Mouse (Mus musculus): ENCODE results near the gene Dpm3.
"Not testable (repeated sequence)": the region's sequence is repeated elsewhere in the genome, so short reads cannot be mapped to it uniquely, and the experiment has no call there.

The Dpm3 gene

DNA sequence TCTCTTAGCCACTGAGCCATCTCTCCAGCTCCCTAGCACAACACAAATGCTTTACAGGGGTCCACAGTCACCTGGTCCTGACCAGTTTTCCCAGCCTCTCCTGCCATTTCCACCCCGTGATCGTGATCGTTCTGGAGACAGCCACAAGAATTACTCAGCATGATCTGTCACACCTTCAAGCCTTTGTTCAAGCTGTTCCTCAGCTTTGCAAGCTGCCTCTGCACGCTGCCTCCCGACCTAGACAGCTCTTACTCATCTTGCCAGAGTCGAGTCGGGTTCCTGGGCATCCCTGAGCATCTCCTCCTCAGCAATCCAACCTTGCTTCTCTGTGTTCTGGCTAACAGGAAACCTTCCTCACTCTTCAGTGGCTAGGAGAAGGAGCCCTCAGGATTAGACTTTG, at the start of gene Dpm3:
Gene Dpm3, plus strand, starts transcription at position 283 of the 400 bp plus-strand sequence.
- DNase-seq (ENCODE audit: inconsistent age in 2 of 2, low spot score in 1 of 2), result no peak

DNA sequence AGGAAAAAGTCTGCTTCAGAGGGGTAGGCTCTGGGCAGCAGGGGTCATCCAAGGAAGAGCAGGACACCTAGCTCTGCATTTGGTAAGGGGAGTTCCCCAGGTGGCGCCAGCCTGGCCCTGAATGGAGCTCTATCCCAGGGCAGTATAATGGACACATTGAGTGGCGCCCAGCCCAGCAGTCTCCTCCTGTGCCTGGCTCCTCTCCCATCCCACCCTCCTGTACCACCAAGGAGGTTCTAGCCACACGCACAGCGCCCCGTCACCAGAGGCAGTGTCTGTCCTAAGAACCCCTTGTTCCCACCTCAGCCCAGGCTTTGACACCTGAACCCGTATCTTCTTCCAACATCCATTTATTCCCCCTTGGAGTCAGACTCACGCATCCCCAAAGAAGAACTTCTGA, 49.4 kb upstream of the Dpm3 start:
- no peak for DNase-seq (ENCODE audit: inconsistent age in 2 of 2, low spot score in 1 of 2)

DNA sequence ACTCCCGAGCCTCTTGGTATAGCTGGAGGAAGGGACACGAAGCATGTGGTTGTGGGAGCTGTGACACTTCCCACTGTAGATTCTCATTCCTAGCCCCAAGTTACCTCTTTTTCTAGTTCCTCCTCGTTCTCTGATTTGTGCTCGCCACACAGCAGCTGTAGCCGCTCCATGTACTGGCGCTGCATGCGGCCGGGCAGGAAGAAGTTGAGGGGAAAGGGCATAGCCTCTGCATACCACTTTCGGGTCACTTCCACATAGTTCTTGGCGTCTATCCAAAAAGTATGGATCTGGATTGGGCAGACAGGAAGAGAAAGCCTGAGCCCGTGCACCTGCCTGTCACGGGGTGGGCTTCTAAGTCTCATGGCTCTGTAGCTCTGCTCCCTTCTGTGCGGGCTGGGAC, 49.0 kb upstream of the Dpm3 start:
- no peak for DNase-seq (ENCODE audit: inconsistent age in 2 of 2, low spot score in 1 of 2)

DNA sequence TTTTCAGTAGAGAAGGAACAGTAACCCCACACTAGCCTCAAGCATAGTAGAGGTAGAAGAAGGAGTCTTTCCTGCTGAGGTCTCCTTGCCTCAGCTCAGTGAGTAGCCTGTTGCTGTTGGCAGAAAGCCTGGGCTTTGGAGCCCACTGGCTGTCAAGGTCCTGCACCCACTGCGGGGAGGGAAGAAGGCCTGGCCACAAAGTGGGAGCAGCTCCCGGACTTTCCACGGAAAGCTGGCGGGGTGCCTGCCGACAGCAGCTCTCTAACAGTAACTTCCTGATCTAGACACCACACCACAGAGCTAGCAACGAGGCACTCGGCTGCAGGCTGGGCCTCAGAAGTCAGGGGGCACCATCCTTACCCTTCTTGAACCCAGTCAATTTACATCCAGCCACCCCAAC, 48.4 kb upstream of the Dpm3 start:
- DNase-seq (ENCODE audit: inconsistent age in 2 of 2, low spot score in 1 of 2), result no peak

DNA sequence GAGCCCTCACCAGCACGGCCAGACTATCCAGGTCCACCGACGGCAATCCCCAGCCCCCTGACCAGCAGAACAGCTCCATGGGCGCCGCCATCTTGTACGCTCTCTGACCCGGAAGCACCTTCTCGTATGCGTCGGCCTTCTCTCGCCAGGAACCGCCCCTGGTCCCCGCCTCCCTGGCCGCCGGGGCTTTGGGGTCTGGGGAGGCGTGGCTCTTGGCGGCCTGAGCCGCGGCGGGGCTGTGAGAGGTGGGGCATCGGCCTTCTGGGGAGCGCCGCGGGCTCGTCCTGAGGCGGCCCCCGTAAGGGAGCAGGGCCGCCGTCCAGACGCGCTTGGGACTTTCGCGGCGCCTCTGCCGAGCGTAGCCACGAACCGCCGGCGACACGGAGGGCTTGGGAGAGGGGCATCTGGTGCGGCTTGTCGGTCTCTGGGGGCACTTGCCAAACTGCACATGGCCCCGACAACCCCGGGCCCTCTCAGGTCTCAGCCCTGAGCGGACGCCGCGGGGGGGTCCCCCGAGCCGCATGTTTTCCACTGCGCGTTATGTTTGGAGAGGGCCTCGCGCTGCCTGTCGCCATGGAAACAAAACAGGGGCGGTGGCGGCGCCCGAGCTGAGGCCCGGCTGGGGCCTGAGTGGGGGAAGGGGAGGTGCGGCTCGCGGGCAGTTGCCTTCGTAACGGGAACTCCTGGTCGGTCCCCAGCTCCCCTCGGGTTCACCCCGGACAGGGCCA, 45.2 kb upstream of the Dpm3 start:
- DNase-seq (ENCODE audit: inconsistent age in 2 of 2, low spot score in 1 of 2), result peak; percentile 94 to 97

DNA sequence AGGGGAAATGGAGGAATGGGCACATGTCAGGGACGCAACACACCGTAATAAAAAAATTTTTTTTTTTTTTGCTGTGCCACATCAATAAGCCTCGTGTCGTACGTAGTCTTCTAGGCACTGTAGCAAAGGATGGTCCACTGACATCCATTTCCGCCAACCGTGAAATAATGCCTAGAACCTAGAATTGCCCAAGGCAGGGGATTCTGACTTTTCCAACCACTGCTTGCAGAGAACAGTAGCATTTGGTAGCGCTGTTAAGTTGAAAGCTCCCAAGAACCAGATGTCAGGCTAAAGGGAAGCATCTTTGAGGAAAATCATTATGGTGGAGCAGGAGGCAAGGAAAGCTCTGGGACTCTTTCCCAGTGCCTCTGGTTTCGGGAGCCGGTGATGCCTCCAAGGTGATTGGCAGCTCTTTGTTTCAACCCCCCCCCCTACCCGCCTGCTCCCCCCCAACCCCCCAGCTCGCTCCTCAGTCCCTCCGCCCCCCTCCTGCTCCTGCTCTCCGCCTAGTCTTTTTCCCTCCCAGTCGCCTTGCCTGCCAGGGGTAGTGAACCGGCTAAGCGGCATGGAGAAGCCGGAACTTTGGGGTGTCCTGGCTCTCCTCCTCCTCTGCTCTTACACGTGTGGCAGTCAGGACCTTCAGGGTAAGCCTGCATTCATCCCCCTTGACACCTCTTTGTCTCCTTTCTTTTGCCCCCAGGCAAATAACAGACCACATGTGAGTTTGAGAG, 44.3 kb upstream of the Dpm3 start, which contains the start of gene Thbs3:
Gene Thbs3, plus strand, starts transcription at position 500 of the 731 bp plus-strand sequence.
- no peak for DNase-seq (ENCODE audit: inconsistent age in 2 of 2, low spot score in 1 of 2)

DNA sequence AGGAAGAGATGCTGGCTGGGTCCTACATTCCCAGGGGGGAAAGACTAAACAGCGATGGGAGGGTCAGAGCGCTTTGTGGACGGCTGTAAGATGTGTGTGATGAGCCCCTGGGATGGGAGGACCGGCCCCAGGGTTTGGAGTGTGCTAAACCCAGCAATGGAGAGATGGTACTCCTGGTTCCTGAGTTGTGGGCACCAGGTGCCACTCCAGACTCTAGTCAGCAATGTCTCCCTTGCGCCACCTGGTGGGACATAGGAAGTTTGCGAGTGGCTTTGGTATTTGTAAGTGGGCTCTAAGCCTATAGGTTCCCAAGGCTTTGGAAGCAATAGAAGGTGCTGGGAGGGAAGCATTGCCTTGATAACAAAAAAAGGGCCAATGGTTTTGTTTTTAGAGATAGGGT, 43.3 kb upstream of the Dpm3 start:
- DNase-seq (ENCODE audit: inconsistent age in 2 of 2, low spot score in 1 of 2), result peak; percentile 77 to 93

DNA sequence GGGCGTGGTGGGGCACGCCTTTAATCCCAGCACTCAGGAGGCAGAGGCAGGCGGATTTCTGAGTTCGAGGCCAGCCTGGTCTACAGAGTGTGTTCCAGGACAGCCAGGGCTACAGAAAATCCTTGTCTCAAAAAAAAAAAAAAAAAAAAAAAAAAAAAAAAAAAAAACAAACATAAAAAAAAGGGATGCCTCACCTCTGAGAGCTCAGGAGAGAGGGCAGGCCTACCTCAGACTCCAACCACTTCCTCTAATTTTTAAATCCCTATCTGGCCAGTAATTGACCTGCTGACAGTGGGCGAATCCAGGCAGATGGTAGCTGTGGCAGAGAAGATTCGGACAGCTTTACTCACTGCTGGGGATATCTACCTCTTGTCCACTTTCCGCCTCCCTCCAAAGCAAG, 42.8 kb upstream of the Dpm3 start:
- not testable (repeated sequence) for DNase-seq (ENCODE audit: inconsistent age in 2 of 2, low spot score in 1 of 2)

DNA sequence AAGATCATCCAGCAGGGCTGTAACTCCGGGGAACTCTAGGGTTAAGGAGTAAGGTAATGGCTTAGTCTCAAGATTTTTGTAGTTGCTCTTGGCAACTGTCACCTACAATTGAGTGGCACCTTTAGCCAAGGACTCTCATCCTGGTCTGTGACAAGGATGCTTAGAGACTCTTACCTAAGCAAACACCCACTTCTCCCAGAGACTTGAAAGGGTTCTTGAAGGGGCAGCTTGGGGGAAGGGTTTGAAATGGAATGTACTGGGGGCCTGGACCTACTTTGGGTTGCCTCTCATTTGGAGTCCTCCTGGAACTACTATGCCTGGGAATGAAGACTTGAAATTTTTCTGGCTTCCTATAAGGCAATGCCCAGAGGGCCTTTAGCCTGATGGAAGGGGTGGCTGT, 40.9 kb upstream of the Dpm3 start:
- DNase-seq (ENCODE audit: inconsistent age in 2 of 2, low spot score in 1 of 2), result no peak

DNA sequence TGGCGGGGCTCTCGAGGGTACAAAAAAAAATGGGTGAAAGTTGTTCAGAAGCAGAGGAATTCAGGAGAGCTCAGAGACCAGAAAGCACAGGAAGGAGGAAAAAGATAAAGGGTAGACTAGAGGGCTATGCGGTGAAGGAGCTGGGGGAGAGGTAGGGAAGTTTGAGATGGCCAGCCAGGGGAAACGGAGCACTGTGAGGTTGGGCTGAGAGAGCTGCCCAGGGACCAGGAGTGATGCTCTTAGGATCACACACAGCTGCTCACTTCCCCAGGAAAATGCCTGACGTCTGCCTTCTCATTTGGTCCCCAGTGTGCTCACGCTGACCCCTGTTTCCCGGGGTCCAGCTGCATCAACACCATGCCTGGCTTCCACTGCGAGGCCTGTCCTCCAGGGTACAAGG, 39.6 kb upstream of the Dpm3 start:
- DNase-seq (ENCODE audit: inconsistent age in 2 of 2, low spot score in 1 of 2), result no peak

DNA sequence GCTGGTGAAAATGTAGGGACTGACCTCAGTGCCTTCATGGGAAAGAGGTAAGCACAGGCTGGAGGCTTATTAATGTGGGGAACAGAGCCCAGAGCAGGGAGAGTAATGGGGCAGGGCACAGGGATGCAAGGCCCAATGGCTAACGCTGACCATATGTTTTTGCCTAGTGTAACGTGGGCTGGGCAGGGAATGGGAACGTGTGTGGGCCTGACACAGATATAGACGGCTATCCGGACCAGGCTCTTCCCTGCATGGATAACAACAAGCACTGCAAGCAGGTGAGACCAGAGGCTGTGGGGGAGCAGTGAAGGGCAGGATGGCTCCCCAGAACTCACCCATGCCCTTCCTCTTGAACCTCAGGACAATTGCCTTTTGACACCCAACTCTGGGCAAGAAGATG, 38.0 kb upstream of the Dpm3 start:
- DNase-seq (ENCODE audit: inconsistent age in 2 of 2, low spot score in 1 of 2), result no peak

DNA sequence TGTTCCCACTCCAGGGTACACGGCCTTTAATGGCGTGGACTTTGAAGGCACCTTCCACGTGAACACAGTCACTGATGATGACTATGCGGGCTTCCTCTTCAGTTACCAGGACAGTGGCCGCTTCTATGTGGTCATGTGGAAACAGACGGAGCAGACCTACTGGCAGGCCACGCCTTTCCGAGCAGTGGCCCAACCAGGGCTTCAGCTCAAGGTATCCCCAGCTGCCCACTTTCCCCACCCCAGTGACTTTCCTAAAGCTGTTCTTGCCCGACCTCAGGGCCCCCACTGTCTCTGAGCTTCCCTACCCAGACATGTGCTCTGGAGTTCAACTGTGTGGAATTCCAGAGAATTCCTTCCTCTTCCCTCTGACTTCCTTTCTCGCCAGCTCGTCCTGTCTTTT, 34.4 kb upstream of the Dpm3 start:
- DNase-seq (ENCODE audit: inconsistent age in 2 of 2, low spot score in 1 of 2), result no peak

DNA sequence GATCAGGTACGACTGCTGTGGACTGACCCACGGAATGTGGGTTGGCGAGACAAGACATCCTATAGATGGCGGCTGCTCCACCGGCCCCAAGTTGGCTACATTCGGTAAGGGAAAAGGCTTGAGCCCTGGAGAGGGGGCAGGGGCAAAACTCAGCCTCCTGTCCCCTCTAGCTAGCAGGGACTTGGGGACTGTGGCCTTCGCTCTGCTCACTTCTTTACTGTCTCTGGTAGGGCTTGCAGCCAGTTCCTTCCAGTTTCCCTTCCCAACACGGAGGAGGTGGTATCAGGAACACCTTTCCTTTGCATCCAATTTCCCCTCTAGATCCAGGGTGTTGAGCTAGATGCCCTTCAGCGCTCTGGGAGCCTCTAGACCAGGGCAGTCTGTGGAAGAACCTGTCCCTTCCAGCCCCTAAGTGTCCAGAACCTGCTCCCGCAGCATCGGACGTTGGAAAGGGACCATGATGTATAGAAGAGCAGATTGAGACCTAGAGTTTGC, 33.8 kb upstream of the Dpm3 start:
- no peak for DNase-seq (ENCODE audit: inconsistent age in 2 of 2, low spot score in 1 of 2)

DNA sequence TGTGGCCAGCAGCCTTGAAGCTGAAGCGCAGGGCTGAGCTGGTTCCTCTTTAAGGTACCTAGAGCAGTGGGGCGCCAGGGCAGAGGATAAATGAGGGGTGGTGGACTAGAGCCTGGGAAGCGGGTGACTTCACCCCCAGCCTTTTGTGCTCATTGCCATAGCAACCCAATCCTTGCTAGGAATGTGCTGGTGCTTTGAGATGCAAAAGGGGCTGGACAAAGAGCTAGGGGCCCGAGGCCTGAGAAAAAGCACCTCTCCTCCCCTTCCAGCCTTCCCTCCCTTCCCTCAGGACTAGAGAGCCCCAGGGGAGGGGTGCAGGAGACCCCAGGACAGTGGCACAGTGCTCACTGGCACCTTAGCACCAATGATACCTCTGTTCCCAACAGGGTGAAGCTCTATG, 33.2 kb upstream of the Dpm3 start:
- DNase-seq (ENCODE audit: inconsistent age in 2 of 2, low spot score in 1 of 2), result no peak

DNA sequence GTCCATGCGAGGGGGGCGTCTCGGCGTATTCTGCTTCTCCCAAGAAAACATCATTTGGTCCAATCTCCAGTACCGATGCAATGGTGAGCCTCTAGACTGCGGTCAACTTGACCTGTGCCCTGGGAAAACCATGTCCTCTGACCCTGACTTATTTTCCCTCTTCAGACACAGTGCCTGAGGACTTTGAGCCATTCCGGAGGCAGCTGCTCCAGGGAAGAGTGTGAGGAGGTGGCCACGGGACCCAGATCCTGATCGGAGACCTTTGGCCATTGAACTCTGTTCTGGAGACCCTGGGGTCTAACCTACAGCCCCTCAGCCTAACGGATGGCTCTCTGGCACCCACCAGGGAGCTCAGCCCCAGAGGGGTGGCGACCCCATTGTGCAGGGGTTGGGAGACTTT, 32.8 kb upstream of the Dpm3 start:
- DNase-seq (ENCODE audit: inconsistent age in 2 of 2, low spot score in 1 of 2), result no peak

DNA sequence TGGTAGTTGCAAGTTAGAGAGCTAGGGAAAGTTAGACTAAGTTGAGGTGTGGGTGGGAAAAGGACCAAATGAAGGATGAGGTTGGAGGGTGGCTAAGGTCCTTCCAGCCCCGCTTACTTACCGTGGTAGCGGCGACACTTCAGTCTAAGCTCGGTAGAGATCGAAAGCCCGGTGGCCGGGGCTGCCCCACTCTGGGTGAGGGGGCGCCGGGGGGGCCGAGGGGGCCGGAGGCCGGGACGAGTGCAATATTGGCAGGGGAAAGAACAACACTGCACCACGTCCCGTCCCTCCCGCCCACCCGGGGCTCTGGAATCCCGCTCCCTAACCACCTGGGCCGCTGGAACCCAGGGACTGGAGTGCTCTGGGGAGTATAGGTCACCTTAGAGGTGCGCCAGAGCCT, 32.3 kb upstream of the Dpm3 start, which contains the start of gene Mtx1:
Gene Mtx1, minus strand, starts transcription at position 189 of the 400 bp plus-strand sequence.
- peak in 1 of 2 experiments; percentile 40 for DNase-seq (ENCODE audit: inconsistent age in 2 of 2, low spot score in 1 of 2)

DNA sequence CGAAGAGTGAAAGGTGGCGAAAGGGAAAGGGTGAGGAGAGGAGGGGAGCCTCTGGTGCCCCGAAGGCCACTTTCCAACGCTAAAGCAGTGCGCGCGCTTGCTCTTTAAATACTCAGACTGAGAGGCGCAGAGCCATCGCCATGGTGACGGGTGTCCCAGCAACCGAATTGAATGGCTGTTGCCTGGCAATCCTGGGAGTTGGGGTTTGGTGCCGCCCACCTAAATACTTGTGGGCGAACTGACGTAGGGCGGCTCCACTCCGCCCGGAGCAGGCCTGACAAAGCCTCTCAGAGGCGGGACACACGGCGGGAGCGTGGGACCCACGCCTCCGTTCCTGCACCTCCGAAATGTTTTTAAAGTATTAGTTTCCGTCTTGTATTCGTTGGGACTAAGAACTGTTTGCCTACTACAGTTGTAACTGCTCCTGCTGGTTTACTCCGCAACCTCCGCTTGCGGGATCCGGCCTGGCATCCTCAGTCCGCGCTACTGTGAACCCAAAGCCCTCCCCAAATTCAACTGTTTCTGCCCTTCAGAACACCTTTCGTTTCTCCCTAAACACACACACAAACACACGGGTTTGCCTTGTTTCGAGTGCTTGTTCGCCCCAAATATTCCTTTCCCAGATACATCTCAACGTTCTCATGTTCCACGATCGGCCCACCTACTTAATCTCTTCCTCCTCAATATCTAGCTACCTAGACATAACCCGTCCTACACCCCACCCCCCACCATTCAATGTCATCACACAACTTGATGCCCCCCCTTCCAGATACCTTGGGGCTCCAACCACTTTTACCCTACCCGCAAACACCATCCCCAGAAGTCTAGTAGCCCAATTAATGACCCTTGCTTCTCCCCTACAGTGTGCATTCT, 31.6 kb upstream of the Dpm3 start:
- DNase-seq (ENCODE audit: inconsistent age in 2 of 2, low spot score in 1 of 2), result peak; percentile 90 to 92

DNA sequence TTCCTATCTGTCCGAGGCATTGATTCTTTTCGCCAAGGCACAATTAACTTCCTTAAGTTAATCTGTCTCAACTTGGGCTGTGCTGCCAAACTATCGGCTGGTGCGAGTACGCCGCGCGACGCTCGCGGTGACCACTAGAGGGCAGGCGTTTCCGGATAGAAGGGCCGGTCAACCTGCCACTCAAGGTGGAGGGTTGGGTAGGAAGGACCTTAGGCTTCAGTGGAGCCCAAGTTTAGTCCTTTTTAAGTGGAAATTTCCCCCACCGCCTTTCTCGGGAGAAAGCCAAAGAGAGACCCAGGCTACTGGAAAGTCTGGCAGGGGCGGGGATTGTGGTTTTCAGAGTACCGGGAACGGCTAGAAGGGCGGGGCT, 31.0 kb upstream of the Dpm3 start:
- DNase-seq (ENCODE audit: inconsistent age in 2 of 2, low spot score in 1 of 2), result peak; percentile 87 to 96

DNA sequence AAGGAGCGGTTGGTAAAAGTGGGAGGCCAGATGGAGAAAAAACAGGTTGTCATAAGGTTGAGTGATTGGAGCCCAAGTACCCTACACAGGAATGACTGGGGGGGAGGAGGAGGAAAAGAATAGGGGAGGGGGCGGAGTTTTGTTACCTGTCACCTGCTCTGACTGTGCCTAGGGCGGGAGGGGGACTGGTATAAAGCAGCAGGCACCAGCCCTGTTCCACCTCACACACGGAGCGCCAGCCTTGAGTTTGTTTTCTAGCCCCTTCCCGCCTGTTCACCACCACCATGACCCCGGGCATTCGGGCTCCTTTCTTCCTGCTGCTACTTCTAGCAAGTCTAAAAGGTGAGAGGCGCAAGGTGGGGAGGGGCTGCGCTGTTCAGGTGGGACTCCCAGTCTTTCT, 30.3 kb upstream of the Dpm3 start, which contains the start of gene Muc1:
Gene Muc1, plus strand, starts transcription at position 222 of the 400 bp plus-strand sequence.
- no peak for DNase-seq (ENCODE audit: inconsistent age in 2 of 2, low spot score in 1 of 2)

DNA sequence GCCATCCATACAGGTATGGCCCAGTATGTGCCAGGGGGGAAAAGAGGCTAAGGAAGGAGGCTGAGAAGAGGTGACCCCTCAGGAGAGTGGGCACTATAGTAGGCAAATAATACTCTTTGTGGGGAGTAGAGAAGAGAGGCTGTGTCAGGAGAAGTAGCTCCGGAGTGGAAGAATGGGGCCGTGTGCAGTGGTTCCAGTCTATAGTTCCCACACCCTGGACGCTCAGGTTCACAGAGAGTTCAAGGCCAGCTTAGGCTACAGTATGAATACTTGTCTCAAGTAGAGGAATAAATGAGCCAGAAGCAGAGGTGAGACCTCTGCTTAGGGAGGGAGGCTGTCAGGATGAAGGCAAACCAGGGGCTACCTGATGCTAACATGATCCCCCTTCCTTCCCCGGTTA, 29.9 kb upstream of the Dpm3 start:
- no peak for DNase-seq (ENCODE audit: inconsistent age in 2 of 2, low spot score in 1 of 2)

DNA sequence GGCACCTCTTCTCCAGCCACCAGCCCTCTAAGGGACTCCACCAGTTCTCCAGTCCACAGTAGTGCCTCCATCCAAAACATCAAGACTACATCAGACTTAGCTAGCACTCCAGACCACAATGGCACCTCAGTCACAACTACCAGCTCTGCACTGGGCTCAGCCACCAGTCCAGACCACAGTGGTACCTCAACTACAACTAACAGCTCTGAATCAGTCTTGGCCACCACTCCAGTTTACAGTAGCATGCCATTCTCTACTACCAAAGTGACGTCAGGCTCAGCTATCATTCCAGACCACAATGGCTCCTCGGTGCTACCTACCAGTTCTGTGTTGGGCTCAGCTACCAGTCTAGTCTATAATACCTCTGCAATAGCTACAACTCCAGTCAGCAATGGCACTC, 28.6 kb upstream of the Dpm3 start:
- DNase-seq (ENCODE audit: inconsistent age in 2 of 2, low spot score in 1 of 2), result no peak
